Mouse (Mus musculus) ES-E14 (cell line): Measurements from ENCODE around the gene Akp3. TPM values are rescaled to one million over a fixed set of nuclear protein-coding genes. Genes with fewer than 3 reads are reported as not detected.

ENCODE experiments used
- DNase-seq: peaks from one replicate; pipeline ENCODE4 v3.0.0-alpha.2; 2013; ENCODE audit warnings: low read depth, low spot score
- H3K27ac ChIP-seq: 2 replicates; pipeline ENCODE4 v1.5.1; 2012; ENCODE audit warnings: low read depth, mild to moderate bottlenecking, low read length, moderate library complexity, mixed read lengths; ENCODE audit not compliant: poor library complexity, insufficient read depth, severe bottlenecking
- H3K36me3 ChIP-seq: 2 replicates; pipeline ENCODE4 v1.6.1; 2012; ENCODE audit warnings: mild to moderate bottlenecking, low read length, moderate library complexity, mixed read lengths; ENCODE audit not compliant: control insufficient read depth, poor library complexity, insufficient read depth, severe bottlenecking
- H3K4me1 ChIP-seq, 2 experiments: fragments of 150-350 bp in 1 of 2; sonication (generic) in 1 of 2; 2 replicates each; pipeline ENCODE4 v1.6.1; 2012; ENCODE audit warnings: low read length in 2 of 2, mild to moderate bottlenecking in 1 of 2, mixed read lengths in 1 of 2; ENCODE audit not compliant: control insufficient read depth in 2 of 2, insufficient read depth in 2 of 2, poor library complexity in 1 of 2
- H3K4me3 ChIP-seq, 2 experiments: fragments of 150-350 bp in 1 of 2; sonication (generic) in 1 of 2; 2 replicates each; pipeline ENCODE4 v1.5.1; 2012; ENCODE audit warnings: low read length in 2 of 2, low read depth in 1 of 2, mild to moderate bottlenecking in 1 of 2, mixed read lengths in 1 of 2; ENCODE audit not compliant: insufficient read depth in 1 of 2, poor library complexity in 1 of 2, severe bottlenecking in 1 of 2
- H3K9ac ChIP-seq: 2 replicates; pipeline ENCODE4 v1.6.1; 2012; ENCODE audit warnings: low read depth, mild to moderate bottlenecking, low read length, mixed read lengths; ENCODE audit not compliant: poor library complexity, insufficient read depth, severe bottlenecking
- H3K9me3 ChIP-seq: fragments of 150-350 bp; sonication (generic); 2 replicates; pipeline ENCODE4 v1.6.1; 2012; ENCODE audit warnings: low read depth, mild to moderate bottlenecking, low read length; ENCODE audit not compliant: control insufficient read depth, insufficient read depth
- CHD2 ChIP-seq: IDR thresholded peaks from 2 replicates; pipeline ENCODE4 v1.6.1; 2014; ENCODE audit warnings: mild to moderate bottlenecking, low read depth, low read length, inconsistent platforms
- HCFC1 ChIP-seq: IDR thresholded peaks from 2 replicates; pipeline ENCODE4 v1.6.1; 2012; ENCODE audit warnings: low read length, inconsistent platforms, borderline replicate concordance; ENCODE audit not compliant: insufficient read depth
- MAFK ChIP-seq: IDR thresholded peaks from 2 replicates; pipeline ENCODE4 v1.6.1; 2014; ENCODE audit warnings: mild to moderate bottlenecking, low read depth, low read length, inconsistent platforms; ENCODE audit not compliant: insufficient read depth
- ZC3H11A ChIP-seq: IDR thresholded peaks from 2 replicates; pipeline ENCODE4 v1.6.1; 2012; ENCODE audit warnings: low read depth, mild to moderate bottlenecking, inconsistent platforms, low read length, borderline replicate concordance
- ZNF384 ChIP-seq: IDR thresholded peaks from 2 replicates; pipeline ENCODE4 v1.6.1; 2012; ENCODE audit warnings: low read depth, low read length, inconsistent platforms
- in situ Hi-C, 2 experiments: fragments of 600-800 bp; cut with MboI; formaldehyde crosslinking; loops; one replicate each; pipeline ENCODE4 v1.15.1; 2025; ENCODE audit warnings: low sequenced_read_pairs in 2 of 2, inconsistent platforms in 1 of 2; ENCODE audit not compliant: unreplicated experiment in 2 of 2
- total RNA-seq: library from RNA; depleted of rRNA; stranded (reverse); fragments of 300-350 nt; gene quantifications from 2 replicates; pipeline ENCODE4 v1.2.3, GENCODE M21; 2012

The Akp3 gene
- total RNA-seq, 1 experiment, result not detected

DNA sequence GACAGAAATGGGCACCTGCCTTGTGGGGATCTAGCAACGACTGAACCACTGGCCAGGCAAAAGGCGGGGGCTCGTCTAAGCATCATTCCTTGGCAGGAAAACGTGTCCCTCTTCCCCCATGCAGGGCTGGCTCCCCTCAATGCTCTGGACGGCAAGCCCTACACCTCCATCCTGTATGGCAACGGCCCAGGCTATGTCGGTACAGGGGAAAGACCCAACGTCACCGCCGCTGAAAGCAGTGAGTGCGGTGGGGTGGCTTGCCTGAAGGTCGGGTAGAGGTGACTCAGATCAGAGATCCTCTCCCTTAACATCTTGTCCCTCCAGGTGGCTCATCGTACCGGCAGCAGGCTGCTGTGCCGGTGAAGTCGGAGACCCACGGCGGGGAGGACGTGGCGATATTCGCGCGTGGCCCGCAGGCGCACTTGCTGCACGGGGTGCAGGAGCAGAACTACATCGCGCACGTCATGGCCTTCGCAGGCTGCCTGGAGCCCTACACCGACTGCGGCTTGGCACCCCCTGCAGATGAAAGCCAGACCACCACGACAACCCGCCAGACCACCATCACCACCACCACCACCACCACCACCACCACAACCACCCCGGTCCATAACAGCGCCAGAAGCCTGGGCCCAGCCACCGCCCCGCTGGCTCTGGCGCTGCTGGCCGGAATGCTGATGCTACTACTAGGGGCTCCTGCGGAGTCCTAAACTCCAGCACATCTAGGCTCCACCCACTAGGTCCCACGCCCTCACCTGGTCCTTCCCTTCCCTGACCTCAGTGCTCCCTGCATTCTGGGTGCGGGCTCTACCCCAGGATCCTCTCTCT is 2.6 kb downstream of the Akp3 start:
- Histone ChIP-seq H3K9ac (no peak overlapping the region), H3K4me1 (peaks cover 0 to 4% of the 10 kb centered on the region in 2 experiments; a peak in 1 of 4 replicates), H3K36me3 (no peaks in the 10 kb centered on the region), H3K9me3 (no peaks in the 10 kb centered on the region), H3K27ac (no peak overlapping the region), H3K4me3 (peak overlapping the region; percentile 46 to 59)
- DNase-seq, result no peak
- in situ Hi-C loops, result no loop called here
- TF ChIP-seq ZC3H11A (no peak), HCFC1 (no peak), MAFK (no peak), ZNF384 (no peak), CHD2 (no peak)

DNA sequence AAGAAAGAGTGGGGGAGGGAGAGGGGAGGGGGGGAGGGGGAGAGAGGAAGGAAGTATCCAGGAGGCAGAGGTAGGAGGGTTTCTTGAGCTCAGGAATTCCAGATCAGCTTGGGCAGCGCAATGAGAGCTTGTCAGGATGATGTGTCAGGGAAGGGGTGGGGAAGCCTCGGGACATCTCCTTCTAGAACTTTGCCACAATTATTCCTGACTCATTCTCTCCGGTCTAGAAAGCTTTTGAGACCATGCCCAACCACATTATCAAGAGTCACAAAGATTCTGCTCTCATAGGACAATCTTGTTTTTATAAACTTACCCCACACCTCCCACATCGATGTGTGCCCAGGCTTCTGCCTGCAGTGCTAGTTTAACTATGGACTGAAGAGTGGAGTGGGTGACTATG is 7.0 kb downstream of the Akp3 start:
- no peak overlapping the region for H3K4me3 ChIP-seq
- TF ChIP-seq ZNF384, result no peak
- TF ChIP-seq ZC3H11A, result no peak
- no peak for TF ChIP-seq CHD2
- TF ChIP-seq HCFC1, result no peak
- TF ChIP-seq MAFK, result no peak
- in situ Hi-C loops, result no loop called here
- no peak overlapping the region for H3K9ac ChIP-seq
- no peak for DNase-seq
- no peak overlapping the region for H3K27ac ChIP-seq
- H3K9me3 ChIP-seq, result no peaks in the 10 kb centered on the region
- no peaks in the 10 kb centered on the region for H3K36me3 ChIP-seq
- H3K4me1 ChIP-seq, result peaks cover 0 to 4% of the 10 kb centered on the region in 2 experiments; a peak in 1 of 4 replicates

DNA sequence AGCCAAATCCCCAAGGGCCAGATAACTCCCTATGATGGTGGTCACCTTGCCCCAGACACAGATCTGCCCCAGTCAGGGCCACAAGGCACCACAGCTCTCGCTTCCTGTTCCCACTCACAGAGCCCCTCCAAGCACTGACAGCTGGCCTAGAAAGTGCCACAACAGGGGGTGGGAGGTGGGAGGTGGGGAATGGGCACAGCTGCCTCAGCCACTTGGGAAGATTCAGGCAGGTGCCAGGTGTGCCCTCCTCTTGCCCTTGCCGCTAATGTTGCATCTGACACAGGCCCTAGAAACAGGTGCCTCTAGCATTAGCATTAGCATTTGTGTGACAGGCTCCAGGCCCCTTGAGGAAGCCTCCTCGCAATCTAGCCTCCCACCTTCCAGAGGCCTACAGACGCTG is 16.8 kb downstream of the Akp3 start:
- Histone ChIP-seq H3K9ac (no peak overlapping the region), H3K4me3 (no peak overlapping the region), H3K27ac (no peak overlapping the region), H3K36me3 (no peaks in the 10 kb centered on the region), H3K4me1 (no peaks in the 10 kb centered on the region), H3K9me3 (no peaks in the 10 kb centered on the region)
- no peak for DNase-seq
- TF ChIP-seq ZNF384 (no peak), CHD2 (no peak), ZC3H11A (no peak), MAFK (no peak), HCFC1 (no peak)
- in situ Hi-C loops, result no loop called here

DNA sequence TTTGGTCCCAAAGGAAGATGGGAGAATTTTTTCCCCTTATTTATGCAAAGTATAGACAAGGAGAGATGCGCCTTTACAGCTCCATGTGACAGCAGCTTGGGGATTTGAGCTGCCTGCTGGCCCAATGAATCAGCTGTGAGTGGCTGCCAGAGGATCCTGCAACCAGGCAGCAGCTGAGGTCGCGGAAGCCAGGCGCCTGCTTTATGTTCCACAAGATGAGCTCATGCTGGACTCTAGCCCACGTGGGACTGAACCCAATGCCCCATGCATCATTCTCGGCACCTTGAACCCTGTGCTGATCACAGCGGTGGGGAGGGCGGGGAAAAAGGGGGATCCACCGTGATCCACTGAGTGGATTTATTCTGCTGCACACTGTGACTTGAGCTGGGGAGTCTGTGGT is 17.7 kb downstream of the Akp3 start:
- Histone ChIP-seq H3K9ac (no peak overlapping the region), H3K27ac (no peak overlapping the region), H3K9me3 (no peaks in the 10 kb centered on the region), H3K4me3 (no peak overlapping the region), H3K4me1 (no peaks in the 10 kb centered on the region), H3K36me3 (no peaks in the 10 kb centered on the region)
- TF ChIP-seq CHD2 (no peak), MAFK (no peak), HCFC1 (no peak), ZNF384 (no peak), ZC3H11A (no peak)
- no peak for DNase-seq
- in situ Hi-C loops, result no loop called here

DNA sequence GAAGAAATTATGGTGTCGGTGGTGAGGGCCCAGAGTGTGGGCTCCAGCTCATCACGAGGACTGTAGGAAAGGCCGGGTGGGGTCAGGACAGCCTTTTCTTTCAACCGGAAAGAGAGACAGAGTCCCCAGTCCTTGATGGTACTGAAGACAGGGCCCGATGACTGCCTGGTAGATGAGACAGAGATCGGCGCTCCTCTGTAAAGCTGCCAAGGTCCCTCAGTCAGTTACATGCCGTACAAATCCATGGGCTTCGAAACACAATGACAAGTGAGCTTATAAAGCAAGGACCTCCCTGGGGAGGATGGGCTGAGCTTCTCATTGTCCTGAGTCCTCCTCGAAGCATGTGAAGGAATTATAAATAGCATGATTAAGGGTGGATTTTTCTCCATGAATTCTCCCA is 18.4 kb downstream of the Akp3 start:
- Histone ChIP-seq H3K9me3 (no peaks in the 10 kb centered on the region), H3K9ac (no peak overlapping the region), H3K4me1 (no peaks in the 10 kb centered on the region), H3K36me3 (no peaks in the 10 kb centered on the region), H3K4me3 (no peak overlapping the region), H3K27ac (no peak overlapping the region)
- no peak for TF ChIP-seq ZNF384
- DNase-seq, result no peak
- in situ Hi-C loops, result no loop called here
